Mouse (Mus musculus) intestine, embryonic 15.5 days (tissue): ENCODE measurements around the gene Ppox. TPM values are rescaled to one million over a fixed set of nuclear protein-coding genes. Genes with fewer than 3 reads are reported as not detected.
"Not testable (repeated sequence)": the region's sequence is repeated elsewhere in the genome, so short reads cannot be mapped to it uniquely, and the experiment has no call there.

Experiments used
- ATAC-seq: fragments of 200-750 bp; cut with Nextera tagmentation; 2 replicates; pipeline ENCODE4 v1.8.0; 2017; ENCODE audit warnings: moderate TSS enrichment, moderate library complexity
- H3K27ac ChIP-seq: fragments of 300-500 bp; sonication (generic); 2 replicates; pipeline ENCODE4 v1.5.1; 2015; ENCODE audit warnings: mild to moderate bottlenecking, inconsistent platforms
- H3K27me3 ChIP-seq: fragments of 300-500 bp; sonication (generic); replicated peaks from 2 replicates; pipeline ENCODE4 v1.6.1; 2015; ENCODE audit warnings: inconsistent platforms
- H3K36me3 ChIP-seq: fragments of 300-500 bp; sonication (generic); 2 replicates; pipeline ENCODE4 v1.6.1; 2015; ENCODE audit warnings: inconsistent platforms
- H3K4me1 ChIP-seq: fragments of 300-500 bp; sonication (generic); replicated peaks from 2 replicates; pipeline ENCODE4 v1.6.1; 2015; ENCODE audit warnings: inconsistent platforms
- H3K4me2 ChIP-seq: fragments of 300-500 bp; sonication (generic); replicated peaks from 2 replicates; pipeline ENCODE4 v1.6.1; 2015; ENCODE audit warnings: mild to moderate bottlenecking, inconsistent platforms
- H3K4me3 ChIP-seq: fragments of 300-500 bp; sonication (generic); replicated peaks from 2 replicates; pipeline ENCODE4 v1.5.1; 2015; ENCODE audit warnings: inconsistent platforms
- H3K9ac ChIP-seq: fragments of 300-500 bp; sonication (generic); 2 replicates; pipeline ENCODE4 v1.6.1; 2015; ENCODE audit warnings: inconsistent platforms
- H3K9me3 ChIP-seq: fragments of 300-500 bp; sonication (generic); 2 replicates; pipeline ENCODE4 v1.6.1; 2016; ENCODE audit warnings: inconsistent platforms
- WGBS: fragments of 180-500 bp; shearing (Covaris S2); methylation state at CpG from one replicate; pipeline ENCODE4 v1.1.7; 2015; 5-methylcytosine and 5-hydroxymethylcytosine counted together
- polyA plus RNA-seq: library from polyadenylated mRNA; unstranded; fragments of >200 nt; fragmentation: Nextera tagmentation; extraction: Ambion mirVana; gene quantifications from 2 replicates; pipeline ENCODE4 v1.2.1, GENCODE M21; 2015

The Ppox gene
- polyA plus RNA-seq = 38.7 and 40.9 TPM in 2 replicates

DNA sequence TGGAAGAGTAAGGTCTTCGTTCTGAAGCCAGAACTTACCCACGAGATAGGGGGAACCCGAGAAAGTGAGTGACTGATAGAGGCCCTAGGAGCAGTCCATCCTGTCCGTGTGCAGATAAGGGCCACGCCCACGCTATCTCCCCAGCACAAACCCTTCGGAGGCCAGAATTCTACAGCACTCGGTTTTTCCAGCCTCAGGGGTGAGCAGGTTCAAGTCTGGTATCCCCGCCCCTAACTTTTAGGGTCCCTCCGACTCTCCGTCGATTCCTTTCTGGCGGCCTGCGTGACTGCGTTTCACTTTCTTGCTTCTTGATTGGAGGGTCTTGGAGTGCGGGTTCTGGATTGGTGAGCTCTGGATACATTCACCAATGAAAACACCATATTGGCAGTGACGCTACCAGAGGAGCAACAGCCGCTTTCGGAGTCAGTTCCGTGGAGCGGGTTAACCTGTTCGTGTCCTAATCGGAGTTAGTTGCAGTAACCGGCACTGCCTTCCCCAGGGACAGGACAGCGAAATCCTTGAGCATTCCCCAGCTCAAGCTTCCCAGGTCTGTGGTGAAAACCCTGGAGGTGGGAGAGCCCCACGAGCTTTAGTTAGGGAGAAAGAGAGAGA, at the start of gene Ppox:
TSS of gene Ppox (minus strand) at position 271 of the 612 bp plus-strand sequence.
- Histone ChIP-seq H3K27me3 (no peaks in the 10 kb centered on the region), H3K4me3 (peak within 1 kb of the TSS; percentile 58), H3K9ac (peak within 1 kb of the TSS; percentile 63), H3K36me3 (peaks cover 21% of the 10 kb centered on the region), H3K4me1 (peaks cover 23% of the 10 kb centered on the region), H3K9me3 (no peaks in the 10 kb centered on the region), H3K27ac (peak within 1 kb of the TSS; percentile 89), H3K4me2 (peak within 1 kb of the TSS; percentile 87)
- ATAC-seq = peak; percentile 97
- WGBS = 0% methylated on average over 26 of the region's 26 CpGs

DNA sequence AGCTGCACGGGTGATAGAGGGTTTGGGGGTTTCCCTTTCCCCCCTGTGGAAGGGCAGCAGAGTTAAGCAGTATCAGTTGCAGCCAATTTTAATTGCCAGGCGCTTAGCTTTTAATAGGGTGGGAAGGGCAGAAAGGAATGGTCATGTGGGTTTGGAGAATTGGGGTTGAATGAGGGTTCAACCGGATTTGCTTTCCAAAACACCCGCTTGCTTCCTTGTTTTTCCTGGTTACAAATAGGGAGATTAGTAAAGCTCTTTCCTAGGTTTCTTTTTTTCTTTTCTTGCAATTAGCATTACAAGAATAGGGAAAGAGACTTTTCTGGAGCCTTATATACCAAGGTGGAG, 49.2 kb upstream of the Ppox start:
- peak overlapping the region; percentile 76 for H3K4me2 ChIP-seq
- no peaks in the 10 kb centered on the region for H3K9me3 ChIP-seq
- no peak for ATAC-seq
- peaks cover 16% of the 10 kb centered on the region; the same call in 1 of the 2 replicates for H3K4me1 ChIP-seq
- 0% methylated on average over 4 of the region's 4 CpGs for WGBS
- peak overlapping the region; percentile 93 for H3K4me3 ChIP-seq
- peak overlapping the region; percentile 99 for H3K27ac ChIP-seq
- H3K36me3 ChIP-seq = no peaks in the 10 kb centered on the region
- no peaks in the 10 kb centered on the region for H3K27me3 ChIP-seq
- peak overlapping the region; percentile 95 for H3K9ac ChIP-seq

DNA sequence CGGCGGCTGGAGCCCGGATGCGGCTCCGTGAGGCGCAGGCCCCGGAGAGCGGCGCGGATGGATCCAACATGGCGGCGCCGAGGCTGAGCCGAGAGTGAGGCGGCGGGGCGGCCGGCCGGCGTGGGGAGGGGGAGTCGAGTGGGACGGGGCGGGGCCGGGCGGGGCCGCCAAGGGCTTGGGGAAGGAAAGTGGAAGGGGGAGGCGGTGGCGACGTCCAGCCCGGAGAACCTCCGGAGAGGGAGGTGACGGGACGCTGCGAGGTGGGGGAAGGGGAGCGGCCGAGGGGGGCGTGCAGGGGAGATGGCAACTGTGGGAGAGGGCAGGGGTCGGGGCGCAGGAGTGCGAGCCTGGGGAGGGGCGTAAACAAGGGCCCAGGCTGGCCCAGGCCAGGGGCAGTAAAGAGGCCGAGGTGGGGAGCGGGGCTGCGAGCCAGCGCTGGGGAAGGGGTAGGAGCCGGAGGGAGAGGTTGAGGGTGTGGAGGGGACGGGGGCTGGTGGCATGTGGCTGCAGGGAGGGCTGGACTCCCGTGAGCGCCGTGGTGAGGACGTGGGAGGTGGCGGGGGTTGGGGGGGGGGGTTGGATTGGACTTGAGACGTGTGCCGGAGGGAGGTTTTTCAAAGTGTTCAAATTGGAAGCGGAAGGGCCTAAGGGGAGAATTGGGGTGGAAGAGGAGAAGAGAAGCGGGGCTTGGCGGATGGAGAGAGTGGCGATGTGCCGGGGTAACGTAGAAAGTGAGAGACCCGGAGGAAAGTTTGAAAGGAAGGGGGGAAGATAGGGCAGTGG, 48.6 kb upstream of the Ppox start:
- Histone ChIP-seq H3K4me1 (peaks cover 16% of the 10 kb centered on the region; the same call in 1 of the 2 replicates), H3K4me3 (peak overlapping the region; percentile 93), H3K27me3 (no peaks in the 10 kb centered on the region), H3K4me2 (peak overlapping the region; percentile 76), H3K27ac (peak overlapping the region; percentile 99), H3K36me3 (no peaks in the 10 kb centered on the region), H3K9me3 (no peaks in the 10 kb centered on the region), H3K9ac (peak overlapping the region; percentile 95)
- under 1% methylated on average over 58 of the region's 61 CpGs for WGBS
- ATAC-seq = peak; percentile 89

DNA sequence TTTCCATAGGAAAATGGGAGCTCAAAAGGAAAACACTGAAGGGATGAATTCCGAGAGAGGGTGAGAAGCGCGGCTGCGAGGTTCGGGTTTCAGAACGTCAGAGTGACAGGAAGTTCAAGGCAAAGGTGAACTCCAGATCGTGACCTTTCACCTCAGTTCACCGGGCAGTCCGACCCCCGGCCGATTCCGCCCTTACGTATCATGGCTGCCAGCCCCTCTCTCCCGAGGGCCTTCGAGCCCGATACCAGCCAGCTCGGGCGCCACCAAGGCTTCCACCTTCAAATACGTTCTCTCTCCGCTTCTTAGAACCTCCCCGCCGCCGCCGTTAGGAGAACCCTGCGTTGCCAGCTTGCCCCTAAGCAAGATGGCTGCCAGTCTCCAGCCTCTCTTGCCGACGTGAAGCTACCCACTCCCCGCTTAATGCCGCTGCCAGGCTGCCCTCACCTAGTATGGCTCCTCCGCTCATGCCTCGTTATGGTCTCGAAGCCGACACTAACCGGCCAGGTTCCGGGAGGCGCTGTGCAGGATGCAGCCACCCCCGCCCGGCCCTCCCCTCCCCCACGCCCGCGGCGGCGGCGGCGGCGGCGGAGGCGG, 48.0 kb upstream of the Ppox start, which contains the start of gene Dedd:
TSS of gene Dedd (plus strand) at position 307 of the 594 bp plus-strand sequence.
- Histone ChIP-seq H3K4me3 (peak within 1 kb of the TSS; percentile 93), H3K27ac (peak within 1 kb of the TSS; percentile 99), H3K36me3 (no peaks in the 10 kb centered on the region), H3K4me2 (peak within 1 kb of the TSS; percentile 77), H3K9me3 (no peaks in the 10 kb centered on the region), H3K9ac (peak within 1 kb of the TSS; percentile 95), H3K4me1 (peaks cover 16% of the 10 kb centered on the region; the same call in 1 of the 2 replicates), H3K27me3 (no peaks in the 10 kb centered on the region)
- peak; percentile 96 for ATAC-seq
- under 1% methylated on average over 46 of the region's 48 CpGs for WGBS

DNA sequence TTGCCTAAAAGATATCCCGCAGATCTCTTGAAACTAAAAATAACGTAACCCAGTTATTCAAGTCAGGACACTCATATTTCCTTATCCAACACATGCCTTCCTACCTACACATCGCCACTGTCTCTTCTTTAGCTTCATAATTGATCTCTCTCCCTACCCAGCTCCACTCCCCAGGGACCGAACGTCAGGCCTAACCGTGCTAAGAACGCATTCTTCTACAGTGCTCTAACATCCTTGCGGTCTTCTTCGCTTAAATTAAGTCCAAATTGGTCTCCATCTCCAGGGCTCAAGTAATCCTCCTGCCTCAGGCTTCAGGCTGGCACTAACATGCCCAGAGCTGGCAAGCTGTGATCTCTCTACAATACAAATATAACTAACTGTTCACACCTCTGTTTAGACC, 47.3 kb upstream of the Ppox start:
- Histone ChIP-seq H3K4me3 (peak overlapping the region; percentile 93), H3K36me3 (no peaks in the 10 kb centered on the region), H3K9ac (peak overlapping the region; percentile 95), H3K27ac (peak overlapping the region; percentile 99), H3K4me1 (peaks cover 16% of the 10 kb centered on the region; the same call in 1 of the 2 replicates), H3K27me3 (no peaks in the 10 kb centered on the region), H3K9me3 (no peaks in the 10 kb centered on the region), H3K4me2 (peak overlapping the region; percentile 77)
- WGBS = 24% methylated on average over 9 of the region's 9 CpGs
- ATAC-seq = no peak

DNA sequence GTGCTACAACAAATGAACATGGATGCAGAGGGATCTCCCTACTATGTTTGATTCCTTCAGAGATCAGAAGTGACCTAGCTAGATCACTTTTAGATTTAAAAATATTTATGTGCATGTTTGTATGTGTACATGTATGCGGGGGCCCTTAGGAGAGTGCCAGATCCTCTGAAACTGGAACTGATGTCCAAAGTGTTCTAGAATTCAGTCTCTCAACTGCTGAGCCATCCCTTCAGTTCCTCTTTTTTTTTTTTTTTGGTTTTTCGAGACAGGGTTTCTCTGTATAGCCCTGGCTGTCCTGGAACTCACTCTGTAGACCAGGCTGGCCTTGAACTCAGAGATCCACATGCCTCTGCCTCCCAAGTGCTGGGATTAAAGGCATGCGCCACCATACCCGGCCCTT, 45.6 kb upstream of the Ppox start:
- not testable (repeated sequence) for H3K9me3 ChIP-seq, H3K27me3 ChIP-seq, H3K27ac ChIP-seq, H3K4me2 ChIP-seq, H3K4me3 ChIP-seq, H3K36me3 ChIP-seq, ATAC-seq, H3K9ac ChIP-seq
- H3K4me1 ChIP-seq = peaks cover 14% of the 10 kb centered on the region; the same call in 1 of the 2 replicates
- WGBS = 80% methylated on average over 4 of the region's 4 CpGs

DNA sequence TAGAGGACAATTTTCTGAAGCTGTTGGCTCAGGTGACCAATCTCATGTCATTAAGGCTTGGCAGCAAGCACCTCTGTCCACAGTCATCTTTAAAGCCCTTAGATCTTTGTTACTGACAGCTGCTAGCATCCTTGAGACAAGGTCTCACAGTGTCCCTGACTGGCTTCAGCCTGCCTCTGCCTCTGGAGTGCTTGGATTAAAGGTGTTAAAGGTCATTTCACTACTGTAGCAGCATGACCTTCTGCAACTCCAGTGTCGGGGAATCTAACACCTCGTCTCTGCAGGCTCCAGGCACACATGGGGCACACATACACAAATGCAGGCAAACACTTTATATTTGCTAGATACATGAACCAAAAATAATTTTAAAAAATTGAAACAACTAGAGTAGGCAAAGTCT, 44.6 kb upstream of the Ppox start:
- no peaks in the 10 kb centered on the region for H3K9me3 ChIP-seq
- 76% methylated on average over 2 of the region's 2 CpGs for WGBS

DNA sequence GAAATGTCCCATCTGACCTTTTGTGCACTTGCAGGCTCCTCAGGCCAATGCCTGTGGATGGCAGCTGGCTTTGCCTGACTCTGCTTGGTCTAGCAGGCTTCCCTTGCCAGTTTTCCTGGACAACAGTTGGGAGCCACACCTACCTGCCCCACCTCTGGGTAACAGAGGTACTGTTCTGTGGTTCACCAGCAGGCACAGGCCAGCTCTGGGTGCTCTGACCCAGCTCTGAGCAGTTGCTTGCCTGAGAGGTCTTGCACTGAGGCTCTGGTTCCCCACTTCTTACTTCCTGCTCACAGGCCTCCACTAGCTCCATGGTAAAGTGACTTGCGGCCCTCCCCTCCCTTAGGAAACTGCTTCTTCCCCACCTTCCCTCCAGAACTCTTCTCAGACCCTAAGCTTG, 41.0 kb upstream of the Ppox start:
- Histone ChIP-seq H3K4me2 (no peak overlapping the region), H3K27me3 (no peaks in the 10 kb centered on the region), H3K9ac (no peak overlapping the region), H3K4me3 (no peak overlapping the region), H3K27ac (no peak overlapping the region), H3K9me3 (no peaks in the 10 kb centered on the region), H3K4me1 (peaks cover 3% of the 10 kb centered on the region; the same call in 1 of the 2 replicates), H3K36me3 (no peaks in the 10 kb centered on the region)
- WGBS = 85% methylated on average over 1 of the region's 1 CpGs
- peak; percentile 60 for ATAC-seq

More for the DNA sequence above, 44.6 kb upstream of the Ppox start:
- H3K4me1 ChIP-seq = peaks cover 11% of the 10 kb centered on the region; the same call in 1 of the 2 replicates
- H3K4me3 ChIP-seq = no peak overlapping the region
- H3K9ac ChIP-seq = no peak overlapping the region
- no peak overlapping the region for H3K27ac ChIP-seq
- H3K27me3 ChIP-seq = no peaks in the 10 kb centered on the region
- H3K4me2 ChIP-seq = no peak overlapping the region
- ATAC-seq = no peak
- H3K36me3 ChIP-seq = no peaks in the 10 kb centered on the region

DNA sequence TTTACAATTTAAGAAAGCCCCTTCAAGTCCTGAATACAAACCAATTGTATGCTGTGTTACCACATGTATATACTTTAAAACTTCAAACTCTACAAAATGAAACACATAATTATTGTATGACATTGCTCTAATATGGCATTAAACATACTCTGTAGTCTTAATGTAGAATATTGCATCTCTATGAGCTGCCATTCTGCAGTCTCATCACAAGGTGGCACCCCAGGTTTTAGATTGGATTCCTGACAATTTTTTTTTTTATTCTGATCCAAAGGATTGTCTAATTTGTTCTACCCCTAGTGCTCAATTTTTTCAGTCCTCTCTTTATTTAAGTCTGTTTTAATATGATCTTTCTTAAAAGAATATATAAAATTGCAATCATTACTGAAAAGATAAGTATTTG, 40.4 kb upstream of the Ppox start:
- Histone ChIP-seq H3K27me3 (no peaks in the 10 kb centered on the region), H3K9me3 (no peaks in the 10 kb centered on the region), H3K36me3 (no peaks in the 10 kb centered on the region), H3K4me1 (peaks cover 3% of the 10 kb centered on the region; the same call in 1 of the 2 replicates), H3K27ac (no peak overlapping the region), H3K4me3 (no peak overlapping the region), H3K4me2 (no peak overlapping the region), H3K9ac (no peak overlapping the region)
- no peak for ATAC-seq

DNA sequence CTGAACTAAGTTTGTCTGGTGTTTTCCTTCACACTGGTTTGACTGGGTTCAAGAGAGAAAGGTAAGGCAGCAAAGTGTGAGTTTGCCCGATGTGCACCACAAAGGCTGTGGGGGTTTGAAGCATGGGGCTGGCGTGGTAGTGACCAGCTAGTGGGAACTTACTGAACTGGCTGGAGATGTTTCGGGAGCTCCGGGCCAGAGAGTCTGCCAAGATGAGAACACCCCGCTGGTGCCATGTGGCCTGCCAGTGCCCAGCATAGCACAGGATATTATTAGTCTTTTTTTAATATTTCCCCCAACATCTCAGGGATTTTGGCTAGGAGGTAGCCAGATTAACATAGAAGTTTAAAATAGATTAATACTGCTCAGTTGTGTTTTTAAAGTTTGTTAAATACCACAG, 39.2 kb upstream of the Ppox start:
- WGBS = 25% methylated on average over 5 of the region's 5 CpGs
- Histone ChIP-seq H3K4me2 (peak overlapping the region; percentile 22; the same call in 1 of the 2 replicates), H3K4me1 (peaks cover 3% of the 10 kb centered on the region; the same call in 1 of the 2 replicates), H3K27me3 (no peaks in the 10 kb centered on the region), H3K4me3 (no peak overlapping the region), H3K9ac (no peak overlapping the region), H3K36me3 (no peaks in the 10 kb centered on the region), H3K27ac (no peak overlapping the region), H3K9me3 (no peaks in the 10 kb centered on the region)
- ATAC-seq = no peak

DNA sequence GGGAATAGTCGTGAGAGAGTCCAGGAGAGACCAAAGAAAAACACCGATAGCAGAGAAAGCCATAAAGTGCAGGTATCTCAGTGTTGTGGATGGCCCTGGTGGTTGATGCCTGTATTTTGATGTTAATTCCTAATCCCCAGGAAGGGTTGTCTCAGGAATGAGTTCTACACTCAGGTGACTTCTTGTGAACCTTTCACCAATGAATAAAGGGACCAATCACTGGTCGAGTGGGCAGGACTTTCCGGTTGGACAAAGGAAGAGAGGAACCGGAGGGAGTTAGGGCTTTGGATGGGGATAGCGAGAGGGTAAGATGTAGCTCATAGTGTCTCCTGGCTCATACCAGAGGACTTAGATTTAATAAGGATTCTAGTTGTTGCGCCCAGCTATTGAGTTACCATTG, 38.8 kb upstream of the Ppox start:
- Histone ChIP-seq H3K9me3 (no peaks in the 10 kb centered on the region), H3K27me3 (no peaks in the 10 kb centered on the region), H3K4me2 (peak overlapping the region; percentile 22; the same call in 1 of the 2 replicates), H3K4me1 (peaks cover 3% of the 10 kb centered on the region; the same call in 1 of the 2 replicates), H3K27ac (no peak overlapping the region), H3K36me3 (no peaks in the 10 kb centered on the region), H3K9ac (no peak overlapping the region), H3K4me3 (no peak overlapping the region)
- WGBS = 15% methylated on average over 7 of the region's 7 CpGs
- 0 out of 2 replicates have a peak, but pooled peaks have one; percentile 42 for ATAC-seq

DNA sequence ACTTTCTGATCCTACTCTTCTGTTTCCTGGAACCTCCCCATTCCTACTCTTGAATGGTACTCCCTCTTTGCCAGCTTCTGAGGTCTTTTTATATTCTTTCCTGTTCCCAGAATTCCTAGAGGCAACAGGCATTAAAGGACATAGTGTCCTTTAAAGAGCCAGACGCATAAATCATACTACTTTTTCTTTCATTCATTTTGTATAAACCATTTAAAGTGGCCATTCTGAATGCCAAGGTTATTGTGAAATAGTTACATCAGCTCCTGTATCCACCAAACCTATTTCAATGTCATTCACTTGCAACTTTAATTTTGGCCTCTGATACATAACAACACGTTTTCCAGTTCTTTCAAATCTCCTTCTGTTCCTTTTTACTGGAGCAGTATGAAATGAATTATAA, 28.3 kb upstream of the Ppox start:
- H3K9ac ChIP-seq = no peak overlapping the region
- no peak overlapping the region for H3K4me3 ChIP-seq
- H3K4me2 ChIP-seq = no peak overlapping the region
- 67% methylated on average over 2 of the region's 2 CpGs for WGBS
- no peaks in the 10 kb centered on the region for H3K4me1 ChIP-seq
- H3K9me3 ChIP-seq = no peaks in the 10 kb centered on the region
- no peaks in the 10 kb centered on the region for H3K36me3 ChIP-seq
- no peak overlapping the region for H3K27ac ChIP-seq
- no peaks in the 10 kb centered on the region for H3K27me3 ChIP-seq
- no peak for ATAC-seq
